Mouse (Mus musculus): ENCODE results near the gene Ralgps1.

The Ralgps1 gene

DNA sequence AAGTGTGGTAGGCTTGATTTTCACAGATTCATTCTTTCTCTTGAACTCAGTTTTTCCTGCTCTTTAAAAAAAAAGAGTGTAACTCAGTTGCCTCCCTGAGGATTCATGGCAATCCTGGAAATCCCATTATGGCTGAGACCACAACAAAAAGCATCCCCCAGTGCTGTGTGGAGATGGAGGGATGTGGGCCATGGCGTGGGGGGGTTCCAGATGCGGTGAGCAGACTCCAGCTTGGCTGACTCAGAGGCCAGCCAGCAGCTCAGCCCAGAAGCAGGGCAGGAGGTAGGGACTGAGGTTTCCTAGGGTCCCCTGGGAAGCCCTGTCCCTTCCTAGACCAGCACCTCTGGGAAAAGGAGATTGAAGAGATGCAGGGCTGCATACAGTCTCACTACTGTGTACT lies 194.4 kb downstream of the Ralgps1 start:
- no peak for DNase-seq (ENCODE audit: low spot score in 2 of 2)

DNA sequence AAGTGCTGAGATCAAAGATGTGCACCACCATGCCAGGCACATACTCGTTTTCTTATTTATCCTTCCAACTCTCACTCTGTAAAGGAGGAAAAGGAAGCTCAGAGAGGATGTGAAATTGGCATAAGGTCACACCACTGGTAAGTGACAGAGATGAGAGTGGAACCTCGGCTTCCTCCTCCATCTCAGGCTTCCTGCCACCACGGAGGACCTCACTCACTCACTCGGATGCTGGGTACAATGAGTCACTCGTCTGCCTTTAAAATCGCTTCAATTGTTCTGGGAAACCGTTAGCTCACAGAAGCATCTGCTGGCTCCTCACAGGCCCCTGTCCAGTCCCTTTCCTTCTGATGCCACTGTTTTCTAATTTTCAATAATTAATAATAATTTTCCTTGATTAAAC lies 194.8 kb downstream of the Ralgps1 start:
- DNase-seq (ENCODE audit: low spot score in 2 of 2), result no peak

GRCm38 (mm10) chr2:33173686-33174085 lies 197.6 kb downstream of the Ralgps1 start:
- no peak for DNase-seq (ENCODE audit: low spot score in 2 of 2)

- no peak for DNase-seq (ENCODE audit: low spot score in 2 of 2)
Observed at GRCm38 (mm10) chr2:33173126-33173525, 198.2 kb downstream of the Ralgps1 start.

DNA sequence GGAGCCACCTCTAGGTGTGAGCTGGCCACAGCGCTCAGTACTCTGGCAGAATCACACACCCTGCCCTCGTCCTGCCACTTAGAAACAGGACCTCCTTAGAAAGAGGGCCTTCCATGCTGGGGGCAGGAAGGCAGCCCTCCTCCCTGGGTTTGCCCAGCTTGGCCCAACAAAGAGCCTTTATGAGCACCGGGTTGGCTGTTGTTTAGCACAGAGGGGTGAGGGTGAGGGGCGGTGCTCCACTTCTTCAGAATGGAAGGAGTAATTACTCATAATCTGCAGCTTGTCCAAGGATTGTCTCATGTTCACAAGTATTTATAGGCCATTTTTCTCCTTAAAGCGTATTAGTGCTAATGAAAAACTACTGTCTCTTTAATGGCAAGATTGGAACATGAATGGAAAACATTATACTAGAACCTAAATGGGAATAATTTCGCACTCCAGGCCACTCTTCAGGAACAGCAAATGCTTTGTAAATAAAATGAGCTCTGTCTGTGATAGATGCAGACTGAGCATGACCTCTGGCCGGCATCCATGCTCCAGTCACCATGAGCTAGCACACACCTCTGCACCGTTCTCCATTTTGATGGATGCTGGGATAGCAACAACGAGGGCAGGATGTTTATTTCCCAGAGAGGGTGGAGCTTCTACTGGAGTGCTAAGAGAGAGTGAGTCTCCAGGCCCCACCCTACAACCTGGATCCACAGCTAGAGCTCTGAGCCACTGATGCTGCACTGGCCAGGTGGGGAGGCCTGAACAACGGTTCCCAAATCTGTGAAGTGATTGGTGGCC lies 200.3 kb downstream of the Ralgps1 start:
- DNase-seq (ENCODE audit: low spot score in 2 of 2), result no peak

GRCm38 (mm10) chr2:33169445-33169844 lies 201.8 kb downstream of the Ralgps1 start:
- no peak for DNase-seq (ENCODE audit: low spot score in 2 of 2)

- no peak for DNase-seq (ENCODE audit: low spot score in 2 of 2)
Observed at GRCm38 (mm10) chr2:33167060-33167459, 204.2 kb downstream of the Ralgps1 start.

DNA sequence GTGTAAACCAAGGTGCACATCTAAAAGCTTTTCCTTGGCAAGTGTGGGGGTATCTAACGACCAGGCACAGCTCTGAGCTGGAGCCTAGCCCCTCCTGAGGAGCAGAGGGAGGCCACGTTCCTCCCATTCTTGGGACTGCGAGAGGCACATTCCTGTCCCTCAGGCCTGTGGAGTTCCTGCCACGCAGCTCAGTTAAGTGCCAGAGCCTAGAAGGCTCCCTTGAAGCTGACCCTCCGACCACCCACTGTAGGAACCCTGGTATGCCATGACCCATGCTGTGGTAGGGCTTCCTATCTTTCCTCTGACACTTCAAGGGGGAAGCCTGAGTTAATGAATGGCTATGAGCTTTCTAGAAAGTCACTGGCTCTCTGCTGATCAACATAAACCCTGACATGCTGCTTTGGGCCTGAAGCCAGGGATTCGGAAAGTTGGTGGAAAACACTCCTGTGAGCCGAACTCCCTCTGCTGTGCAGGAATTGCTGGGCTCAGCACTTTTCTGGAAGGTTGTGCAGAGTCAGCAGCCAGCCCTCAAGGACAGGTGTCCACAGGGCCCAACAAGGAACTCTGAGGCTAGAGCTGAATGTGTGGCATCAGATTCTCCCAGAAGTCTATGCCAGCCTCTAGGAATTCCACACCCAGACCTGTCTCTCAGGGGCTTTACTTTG lies 205.4 kb downstream of the Ralgps1 start:
- no peak for DNase-seq (ENCODE audit: low spot score in 2 of 2)

DNA sequence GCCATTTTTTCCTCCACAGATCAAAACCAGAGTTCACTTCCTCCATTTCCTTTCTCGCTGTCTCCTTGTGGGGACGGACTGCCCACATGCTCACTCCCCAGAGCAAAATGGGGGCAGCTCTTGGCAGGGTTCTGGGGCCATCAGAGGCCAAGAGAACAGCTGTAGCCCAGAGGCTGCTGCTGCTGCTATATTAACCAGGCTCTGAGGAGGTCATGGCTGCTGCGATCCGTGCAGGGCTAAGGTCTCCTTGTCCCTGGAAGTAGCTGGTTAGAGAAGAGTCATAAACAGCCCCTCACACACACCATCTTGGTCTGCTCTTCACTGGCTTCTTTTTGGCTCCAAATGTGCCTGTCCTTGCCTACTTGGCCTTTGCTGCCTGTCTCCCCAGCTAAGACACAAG lies 206.1 kb downstream of the Ralgps1 start:
- DNase-seq (ENCODE audit: low spot score in 2 of 2), result no peak

DNA sequence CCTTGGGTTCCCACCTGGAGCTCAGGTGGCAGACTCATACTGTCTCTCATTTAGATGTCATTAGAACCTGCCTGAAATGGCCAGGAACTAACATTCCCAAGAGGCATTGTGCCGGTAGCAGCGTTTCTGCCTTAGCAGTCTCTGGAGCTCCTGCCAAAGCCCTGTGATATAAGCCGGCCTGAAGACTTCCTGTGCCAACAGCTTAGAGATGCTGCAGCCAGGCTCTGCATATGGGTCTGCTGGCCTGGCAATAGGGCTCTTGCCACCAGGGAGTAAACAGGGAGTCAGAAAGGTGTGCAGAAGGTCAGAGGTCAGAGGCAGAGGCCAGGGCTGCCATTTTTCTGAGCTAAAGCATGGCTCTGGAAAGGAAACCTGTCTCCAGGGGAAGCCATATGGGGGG lies 206.6 kb downstream of the Ralgps1 start:
- DNase-seq (ENCODE audit: low spot score in 2 of 2), result no peak

GRCm38 (mm10) chr2:33162126-33162525 lies 209.2 kb downstream of the Ralgps1 start:
- no peak for DNase-seq (ENCODE audit: low spot score in 2 of 2)

DNA sequence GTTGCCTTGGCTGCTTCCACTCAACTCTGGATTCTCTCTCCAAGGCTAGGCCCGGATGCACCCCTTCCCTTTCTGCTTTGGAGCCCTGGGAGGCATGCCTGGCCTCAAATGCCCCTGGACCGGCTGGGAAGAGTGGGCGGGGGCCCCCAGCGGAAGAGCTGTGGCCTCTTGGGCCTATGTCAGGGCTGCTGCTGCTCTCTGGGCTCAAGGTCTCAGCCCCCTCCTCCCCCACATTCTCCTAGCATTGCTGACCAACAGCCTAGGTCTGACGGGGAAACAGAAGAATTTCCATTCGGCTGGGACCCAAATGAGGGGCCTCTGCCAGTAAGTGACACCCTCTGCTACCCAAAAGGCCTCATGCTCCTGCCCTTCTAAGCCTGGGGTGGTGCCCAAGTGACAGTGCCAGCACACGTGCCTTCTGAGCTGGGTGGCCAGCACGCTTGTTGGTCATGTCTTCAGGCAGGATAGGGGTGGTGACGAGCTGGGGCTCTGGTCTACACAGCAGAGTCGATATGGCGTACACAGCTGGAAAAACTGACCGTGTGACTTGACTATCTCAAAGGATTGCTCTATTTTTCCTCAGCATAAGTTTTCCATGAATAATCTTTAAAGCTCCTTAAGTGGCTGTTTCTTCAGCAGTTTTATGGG lies 210.8 kb downstream of the Ralgps1 start:
- no peak for DNase-seq (ENCODE audit: low spot score in 2 of 2)

DNA sequence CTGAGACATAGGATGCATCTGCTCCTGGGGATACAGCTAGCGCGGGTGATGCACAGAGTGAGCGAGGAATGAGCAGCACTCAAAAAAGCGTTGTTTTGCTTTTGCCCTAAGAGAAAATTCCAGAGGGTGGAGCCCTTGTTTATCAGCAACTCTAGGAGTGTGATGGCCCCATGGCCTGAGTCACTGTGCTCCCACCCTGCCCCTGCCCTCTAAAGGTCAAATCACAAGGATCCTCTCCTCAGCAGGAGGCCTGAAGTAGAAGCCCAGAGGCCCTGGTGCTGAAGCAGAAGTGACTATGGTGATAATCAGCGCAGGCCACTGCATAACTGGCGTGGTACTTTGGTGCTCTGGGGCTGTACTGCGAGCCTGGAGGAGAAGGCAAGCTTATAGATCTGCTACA lies 211.7 kb downstream of the Ralgps1 start:
- DNase-seq (ENCODE audit: low spot score in 2 of 2), result no peak

DNA sequence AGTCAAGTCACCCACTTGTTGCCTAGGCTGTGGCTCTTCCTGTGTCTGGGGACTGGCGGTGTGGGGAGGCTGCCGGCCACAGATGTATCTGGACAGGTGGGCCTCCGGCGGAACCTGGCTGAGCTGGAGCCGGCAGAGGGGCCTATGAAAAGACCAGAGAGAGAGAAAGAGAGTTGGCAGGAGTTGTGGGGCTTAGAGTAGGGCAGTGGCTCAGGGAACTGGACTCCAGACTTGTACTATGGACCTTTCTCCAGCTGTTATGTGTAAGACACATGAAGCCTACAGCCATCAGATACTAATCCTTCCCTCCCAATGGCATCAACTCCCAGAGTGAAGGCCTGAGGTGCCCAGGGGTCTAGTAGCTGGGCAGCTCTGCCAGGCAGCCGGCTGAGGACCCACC lies 212.4 kb downstream of the Ralgps1 start:
- DNase-seq (ENCODE audit: low spot score in 2 of 2), result no peak

GRCm38 (mm10) chr2:33156283-33156781 lies 215.0 kb downstream of the Ralgps1 start:
- DNase-seq (ENCODE audit: low spot score in 2 of 2), result no peak

GRCm38 (mm10) chr2:33154751-33155372 lies 216.4 kb downstream of the Ralgps1 start:
- DNase-seq (ENCODE audit: low spot score in 2 of 2), result peak; percentile 57 to 77

GRCm38 (mm10) chr2:33146994-33147393 lies 224.3 kb downstream of the Ralgps1 start:
- no peak for DNase-seq (ENCODE audit: low spot score in 2 of 2)

DNA sequence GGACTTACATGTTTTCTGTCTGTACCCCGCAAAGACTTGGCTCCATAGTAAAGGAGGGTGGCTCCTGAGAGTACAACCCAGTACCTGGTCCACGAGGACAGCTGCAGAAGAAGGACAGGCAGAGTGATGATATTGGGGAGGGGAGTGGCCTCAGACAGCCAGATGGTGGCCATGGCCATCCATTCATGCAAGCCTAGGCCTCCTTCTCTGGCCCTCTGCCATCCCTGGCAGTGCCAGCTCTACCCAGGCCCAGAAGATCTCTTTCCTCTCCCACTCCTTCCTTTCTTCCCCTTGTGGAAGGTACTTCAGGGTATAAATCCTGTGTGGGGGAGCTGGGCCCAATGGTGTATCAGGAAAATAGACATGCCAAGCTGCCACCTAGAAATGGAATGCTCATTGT lies 228.0 kb downstream of the Ralgps1 start:
- DNase-seq (ENCODE audit: low spot score in 2 of 2), result no peak

GRCm38 (mm10) chr2:33138491-33138890 lies 232.8 kb downstream of the Ralgps1 start:
- DNase-seq (ENCODE audit: low spot score in 2 of 2), result no peak

DNA sequence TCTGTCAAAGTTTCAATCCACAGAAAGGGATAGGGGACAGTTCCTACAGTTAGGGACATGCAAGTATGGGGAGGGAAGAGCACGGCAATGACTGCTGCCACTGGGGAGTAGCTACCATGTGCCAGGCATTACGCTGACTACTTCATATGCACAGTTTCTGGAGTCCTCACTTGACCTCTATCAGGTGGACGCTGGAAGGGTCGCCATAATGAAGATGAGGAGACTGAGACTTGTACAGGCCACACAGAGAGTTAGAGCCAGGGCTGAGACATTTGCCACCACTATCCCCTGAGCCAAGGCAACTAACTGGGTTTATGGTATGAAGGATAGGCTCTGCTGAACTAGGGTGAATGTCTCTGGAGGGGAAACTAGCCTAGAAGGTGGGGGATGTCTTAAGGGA lies 233.6 kb downstream of the Ralgps1 start:
- no peak for DNase-seq (ENCODE audit: low spot score in 2 of 2)

DNA sequence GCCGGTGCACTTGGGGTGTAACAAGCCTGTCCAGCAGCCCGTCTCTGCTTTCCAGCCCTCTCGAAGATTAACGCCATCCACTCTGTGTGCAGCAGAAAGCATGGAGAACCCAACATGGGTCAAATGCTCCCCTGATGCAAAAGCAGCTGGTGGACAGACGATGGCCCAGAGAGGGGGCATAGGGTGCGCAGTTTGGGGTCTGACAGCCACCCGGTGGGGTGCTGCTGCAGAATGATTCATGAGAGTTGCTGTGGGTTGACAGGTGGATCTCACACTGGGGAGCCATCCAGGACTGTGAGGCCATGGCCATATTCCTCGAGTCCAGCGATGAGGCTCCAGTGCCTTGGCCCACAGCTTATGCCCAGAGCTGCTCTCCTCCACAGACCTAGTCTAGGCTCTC lies 234.0 kb downstream of the Ralgps1 start:
- no peak for DNase-seq (ENCODE audit: low spot score in 2 of 2)

GRCm38 (mm10) chr2:33136366-33136765 lies 234.9 kb downstream of the Ralgps1 start:
- no peak for DNase-seq (ENCODE audit: low spot score in 2 of 2)

Measured in spleen, postnatal 4 days (tissue).